Mouse (Mus musculus): ENCODE results near the gene Calml4.

GRCm38 (mm10) chr9:62838506-62839171, 19.2 kb upstream of the Calml4 start, which contains the start of gene Cln6:
- TF ChIP-seq CTCF (IDR thresholded peaks at IDR 0.05; ENCODE audit: control insufficient read depth, insufficient read depth, low read length) (no peak), POLR2A (IDR thresholded peaks at IDR 0.05; ENCODE audit: borderline replicate concordance, control insufficient read depth, low read depth, low read length) (peak; percentile 52; the same call in 1 of the 2 replicates)

Data from bone marrow, adult 2 months (tissue).